Mouse (Mus musculus): ENCODE results near the gene Poldip3. TPM values are rescaled to one million over a fixed set of nuclear protein-coding genes. Genes with fewer than 3 reads are reported as not detected.

Gene Poldip3
- total RNA-seq, 1 experiment from 2014 or later, result 96.3 TPM

Other genes starting within 250 kb of the Poldip3 start
- 113 and 129 TPM in 2 replicates for gene Tcf20, start 161.5 kb downstream of the Poldip3 start, total RNA-seq (2017)
- 19.2 and 41.0 TPM in 2 replicates for gene Nfam1, start 116.1 kb downstream of the Poldip3 start, total RNA-seq (2017)
- gene Serhl, start 59.9 kb downstream of the Poldip3 start, total RNA-seq (2017), result 39.3 and 65.1 TPM in 2 replicates
- 67.3 and 103 TPM in 2 replicates for gene Rrp7a, start 26.6 kb downstream of the Poldip3 start, total RNA-seq (2017)
- 28.6 and 38.4 TPM in 2 replicates for gene Cyb5r3, start 23.2 kb upstream of the Poldip3 start, total RNA-seq (2017)
- gene A4galt, start 102.4 kb upstream of the Poldip3 start, total RNA-seq (2017), result not detected in 2 replicates
- 13.0 and 18.4 TPM in 2 replicates for gene Arfgap3, start 200.9 kb upstream of the Poldip3 start, total RNA-seq (2017)